Mouse (Mus musculus) urinary bladder, postnatal 14 days (tissue): ENCODE measurements around the gene Mnx1.
"Not testable (repeated sequence)": the region's sequence is repeated elsewhere in the genome, so short reads cannot be mapped to it uniquely, and the experiment has no call there.

Source experiments
- DNase-seq: peaks from one replicate; pipeline ENCODE4 v3.0.0; 2021; ENCODE audit warnings: low spot score

Mnx1 gene

DNA sequence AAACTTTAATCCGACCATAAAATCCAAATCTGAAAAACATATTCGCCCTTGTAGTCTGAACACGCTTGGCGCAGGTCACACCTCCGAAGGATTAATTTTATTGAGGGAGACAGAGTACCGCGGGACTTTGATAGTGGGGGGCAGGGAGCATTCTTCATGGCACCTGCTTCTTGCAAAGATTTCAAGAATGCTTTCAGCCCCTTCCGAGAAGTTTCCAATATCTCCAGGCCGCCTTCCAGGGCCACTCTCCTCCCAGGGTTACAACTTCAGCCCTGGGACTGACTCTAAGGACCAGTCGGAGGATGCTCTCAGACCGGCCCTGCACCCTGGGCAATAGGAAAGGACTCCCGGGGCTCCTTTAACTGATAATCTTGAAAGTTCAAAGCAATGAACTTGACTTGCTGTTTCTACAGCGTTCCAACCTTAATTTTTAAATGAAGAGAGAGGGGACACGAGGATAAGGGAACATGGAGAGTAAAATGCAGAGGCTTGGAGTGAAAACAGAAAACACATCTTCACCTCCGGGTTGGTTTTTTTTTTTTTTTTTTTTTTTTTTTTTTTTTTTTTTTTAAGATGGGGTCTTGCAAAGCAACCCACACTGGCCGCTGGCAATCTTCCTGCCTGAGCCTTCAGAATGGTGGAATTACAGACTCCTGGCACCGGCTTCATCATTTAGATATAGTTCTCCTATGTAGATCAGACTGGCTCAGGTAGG is 9.8 kb downstream of the Mnx1 start:
- no peak for DNase-seq

DNA sequence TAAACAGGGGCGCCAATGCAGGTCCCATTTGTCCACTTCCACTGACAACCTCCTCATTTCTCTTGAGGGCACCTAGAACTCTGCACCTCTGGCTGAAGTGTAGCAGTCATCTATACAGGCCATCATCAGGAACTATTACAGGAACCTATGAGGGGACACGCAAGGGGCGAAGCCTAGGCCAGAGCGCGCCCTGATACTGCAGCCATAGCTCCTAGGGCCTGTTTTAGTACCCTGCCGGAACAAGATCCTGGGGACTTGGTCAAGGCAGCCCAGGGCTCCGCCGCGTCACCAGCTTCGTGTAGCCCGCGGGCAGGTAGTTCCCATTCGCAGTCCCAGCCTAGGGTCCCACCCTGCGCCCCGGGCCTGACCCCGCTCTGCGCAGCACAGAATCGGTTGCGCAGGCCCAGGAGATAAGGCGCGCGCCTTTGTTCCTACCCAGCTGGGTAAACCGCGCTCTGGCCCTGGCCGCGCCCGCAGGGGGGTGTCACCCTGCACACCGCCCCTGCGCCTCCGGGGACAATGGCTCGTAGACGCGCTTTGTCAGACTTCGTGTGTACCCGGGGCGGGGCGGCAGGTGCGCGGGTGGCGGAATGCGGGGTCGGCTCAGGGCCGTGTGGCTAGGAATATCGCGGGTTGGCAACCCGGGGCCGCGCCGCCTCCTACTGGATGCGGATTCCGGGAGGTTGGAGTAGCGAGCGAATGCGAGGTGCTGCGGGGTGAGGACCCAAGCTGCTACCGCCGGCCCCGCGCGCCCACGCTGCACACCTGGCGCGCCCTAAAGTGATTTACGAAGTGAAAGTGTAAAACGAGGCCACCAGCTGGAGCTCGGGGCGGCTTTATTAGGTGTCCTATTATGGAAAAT is 10.6 kb downstream of the Mnx1 start:
- DNase-seq = peak; percentile 16

DNA sequence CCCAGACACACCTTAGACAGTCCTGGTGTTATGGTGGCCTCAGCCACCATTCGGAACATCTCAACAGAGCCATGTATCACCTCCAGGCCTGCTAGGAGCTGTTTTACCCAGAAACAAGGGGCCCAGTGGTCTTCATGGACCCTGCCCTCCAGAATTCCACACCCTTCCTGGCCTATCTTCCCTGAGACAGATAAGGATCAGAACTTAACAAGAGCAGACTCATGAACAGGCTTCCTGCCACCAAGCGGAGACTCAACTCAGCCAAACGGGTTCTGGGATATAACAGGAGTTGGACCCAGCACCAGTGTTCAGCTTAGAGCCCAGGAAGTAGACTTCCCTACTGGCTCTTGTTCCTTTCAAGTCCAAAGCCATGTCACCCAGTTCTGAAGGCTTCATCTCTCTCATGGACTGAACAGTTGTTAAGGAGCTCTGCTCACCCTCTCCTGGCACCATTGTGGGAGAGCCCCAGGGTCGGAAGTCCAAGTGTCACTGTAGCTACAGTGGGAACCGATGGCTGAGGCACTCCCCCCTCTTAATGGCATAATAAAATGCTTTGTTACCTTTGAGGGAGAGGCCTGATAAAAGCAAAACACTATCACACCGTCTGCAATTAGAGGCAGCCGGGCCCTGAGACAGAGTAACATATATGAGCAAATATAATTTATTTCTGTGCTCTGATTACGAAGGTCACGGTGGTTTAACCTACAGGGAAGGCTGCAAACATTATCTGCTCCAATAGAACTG is 15.2 kb downstream of the Mnx1 start:
- no peak for DNase-seq

DNA sequence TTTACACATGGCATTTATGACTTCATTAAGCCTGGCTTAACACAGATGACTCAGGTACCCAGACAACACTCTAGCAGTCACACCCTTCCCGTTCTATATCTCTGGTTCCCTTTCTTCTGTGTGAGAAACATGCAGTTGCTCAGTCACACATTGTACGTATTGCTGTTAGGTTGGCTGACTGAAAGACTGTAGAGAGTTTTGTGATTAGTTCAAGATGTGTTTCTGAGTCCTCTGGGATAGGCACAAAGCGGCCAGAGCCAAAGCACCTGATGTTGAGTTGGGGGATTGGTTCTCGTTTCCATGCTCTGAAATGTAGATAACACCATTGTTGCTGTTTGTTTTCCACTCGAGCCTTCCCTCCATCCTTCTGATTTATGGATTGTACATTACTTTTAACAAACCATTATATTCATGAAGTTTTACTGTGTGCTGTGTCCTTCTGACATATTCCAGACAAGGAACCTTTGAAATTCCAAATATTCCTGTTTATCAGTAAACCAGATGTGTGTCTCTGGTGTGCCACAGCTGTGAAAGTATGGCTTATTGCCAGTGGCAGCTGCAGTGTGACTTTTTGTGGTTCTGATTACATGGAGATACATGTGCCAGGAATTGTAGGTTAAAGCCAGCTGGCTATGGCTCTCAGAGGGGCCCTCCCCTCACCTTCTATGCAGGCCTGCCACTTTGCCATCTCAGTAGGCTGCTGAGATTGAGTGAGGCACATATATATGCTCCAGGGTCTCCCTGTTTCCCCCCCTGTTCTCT is 21.2 kb downstream of the Mnx1 start:
- DNase-seq = no peak

DNA sequence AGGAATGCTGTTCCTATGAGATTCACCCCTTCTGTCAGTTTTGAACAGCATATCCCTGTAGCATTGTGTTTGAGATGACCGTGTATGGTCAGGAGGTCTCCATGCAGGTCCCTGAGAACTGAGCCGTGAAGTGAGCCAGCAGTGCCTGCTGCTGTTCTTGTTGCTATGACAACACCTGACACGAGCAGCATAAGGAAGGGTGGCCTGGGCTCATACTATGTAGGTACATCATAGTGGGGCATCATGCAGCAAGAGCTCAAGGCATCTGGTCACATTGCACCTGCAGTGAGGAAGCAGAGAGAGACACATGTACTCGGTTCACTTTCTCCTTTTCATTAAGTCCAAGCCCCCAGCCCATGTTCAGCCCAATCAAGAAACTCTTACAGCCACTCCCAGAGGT is 25.9 kb downstream of the Mnx1 start:
- DNase-seq = no peak

DNA sequence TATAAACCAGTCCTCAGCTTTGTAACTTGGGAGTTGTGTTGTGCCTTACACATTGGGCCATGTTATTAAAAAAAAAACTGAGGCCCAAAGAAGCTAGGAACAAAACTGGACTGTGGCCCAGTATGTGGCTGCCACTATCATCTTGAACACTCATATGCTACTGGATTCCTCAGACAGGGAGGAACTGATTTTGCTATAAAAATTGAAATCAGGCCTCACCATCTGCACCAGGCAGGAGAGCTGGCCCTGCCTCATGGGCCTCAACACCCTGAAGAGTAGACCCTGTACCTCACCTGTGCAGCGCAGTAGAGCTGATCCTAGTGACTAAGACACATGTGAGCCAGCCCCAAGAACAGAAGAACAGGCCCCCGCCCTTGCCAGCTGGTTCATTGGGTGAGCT is 33.0 kb downstream of the Mnx1 start:
- DNase-seq = no peak

DNA sequence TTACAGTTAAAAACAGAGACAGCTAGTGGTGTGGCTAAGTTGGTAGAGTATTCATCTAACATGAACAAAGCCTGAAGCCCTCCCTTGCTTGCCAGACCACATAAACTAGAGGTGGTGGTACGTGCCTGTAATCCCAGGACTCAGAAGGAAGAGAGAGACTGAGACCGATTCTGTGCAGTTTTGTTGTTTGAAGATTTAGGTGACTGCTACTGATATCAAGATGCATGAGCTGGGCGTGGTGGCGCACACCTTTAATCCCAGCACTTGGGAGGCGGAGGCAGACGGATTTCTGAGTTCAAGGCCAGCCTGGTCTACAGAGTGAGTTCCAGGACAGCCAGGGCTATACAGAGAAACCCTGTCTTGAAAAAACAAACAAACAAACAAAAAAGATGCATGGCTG is 41.5 kb downstream of the Mnx1 start:
- not testable (repeated sequence) for DNase-seq

DNA sequence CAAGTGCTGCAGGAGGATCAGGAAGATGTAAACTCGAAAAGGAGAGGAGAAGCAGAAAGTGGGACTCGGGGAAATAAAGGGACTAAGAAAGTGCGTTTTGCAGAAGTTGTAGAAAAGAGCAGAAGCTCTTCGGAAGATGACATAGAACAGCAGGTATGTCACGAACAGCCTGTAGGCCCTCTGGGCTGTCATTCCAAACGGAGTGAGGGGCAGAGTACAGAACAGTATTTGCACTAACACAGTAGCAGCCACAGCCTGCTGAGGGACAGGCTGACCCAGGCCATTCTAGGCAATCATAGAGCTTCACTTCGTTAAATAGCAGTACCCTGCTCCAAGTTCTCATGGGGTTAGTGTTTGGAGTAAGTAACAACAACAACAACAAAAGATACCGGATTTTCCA is 42.8 kb downstream of the Mnx1 start:
- no peak for DNase-seq

DNA sequence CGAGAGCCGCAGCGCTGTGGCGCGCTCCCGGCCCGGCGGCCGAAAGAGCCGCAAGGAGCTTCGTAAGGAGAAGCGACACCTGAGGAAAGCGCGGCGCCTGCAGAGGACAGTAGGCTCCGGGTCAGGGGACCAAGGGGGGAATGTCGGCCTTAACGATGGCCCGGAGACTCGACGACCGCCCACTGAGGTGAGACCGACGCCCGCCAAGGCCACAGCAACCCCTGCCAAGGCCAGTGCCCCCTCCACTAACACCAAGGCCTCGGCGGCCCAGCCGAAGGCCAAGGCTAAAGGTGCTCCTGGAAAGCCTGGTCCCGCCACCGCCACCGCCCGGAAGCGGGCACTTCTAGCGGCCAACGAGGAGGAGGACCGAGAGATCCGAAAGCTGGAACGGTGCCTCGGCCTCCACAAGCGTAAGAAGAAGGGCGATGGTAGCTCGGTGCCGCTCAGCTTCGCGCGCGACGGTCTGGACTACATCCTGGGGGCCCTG is 43.4 kb downstream of the Mnx1 start:
- peak; percentile 33 for DNase-seq

DNA sequence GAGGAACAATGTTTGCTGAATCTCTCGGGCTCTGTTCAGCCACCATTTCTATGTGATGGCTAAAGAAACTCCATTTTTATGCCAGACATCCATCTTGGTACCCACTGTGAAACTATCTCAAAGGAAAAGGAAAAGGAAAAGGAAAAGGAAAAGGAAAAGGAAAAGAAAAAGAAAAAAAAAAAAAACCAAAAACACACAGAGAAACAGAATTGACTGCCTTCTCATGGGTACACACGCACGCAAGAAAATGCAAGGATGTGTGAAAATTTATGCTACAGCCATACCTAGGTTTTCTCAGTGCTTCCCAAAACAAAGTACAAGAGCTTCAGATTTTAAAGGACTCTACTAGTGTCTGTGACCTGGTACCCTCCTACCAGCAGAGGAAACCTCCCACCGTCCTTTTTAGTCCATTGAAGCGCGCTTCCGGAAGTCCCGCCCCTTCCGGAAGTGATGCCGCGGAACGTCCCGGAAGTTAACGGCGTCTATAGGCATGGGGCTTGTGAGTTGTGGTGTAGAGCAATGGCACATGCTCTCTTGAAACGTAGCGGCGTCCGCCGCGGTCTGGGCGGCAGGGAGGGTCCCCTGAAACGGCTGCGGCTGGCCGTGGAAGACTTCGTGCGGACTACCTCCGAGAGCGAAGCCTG is 43.9 kb downstream of the Mnx1 start, which contains the start of gene Nom1:
Gene Nom1 (plus strand): TSS at position 437 of the 644 bp plus-strand sequence.
- DNase-seq = peak; percentile 89

DNA sequence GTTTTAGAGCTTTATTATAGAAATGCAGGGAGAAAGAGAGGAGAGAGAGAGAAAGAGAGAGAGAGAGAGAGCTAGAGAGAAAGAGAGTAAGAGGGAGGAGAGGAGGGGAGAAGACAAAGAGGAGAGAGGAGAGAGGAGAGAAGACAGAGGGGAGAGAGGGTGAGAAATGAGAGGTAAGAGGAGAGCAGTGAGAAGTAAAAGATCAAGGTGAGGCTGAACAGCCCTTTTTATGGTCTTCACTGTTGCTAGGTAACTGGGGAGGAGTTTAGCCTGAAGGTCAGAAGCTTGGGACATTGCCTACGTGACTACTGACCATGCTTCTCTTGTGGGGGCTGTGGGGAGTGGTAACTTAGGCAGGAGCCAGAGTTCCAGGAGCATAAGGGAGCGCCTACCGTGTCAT is 54.9 kb downstream of the Mnx1 start:
- not testable (repeated sequence) for DNase-seq
